Mouse (Mus musculus) heart, postnatal 4 days (tissue): Measurements from ENCODE around the gene Sphk2. TPM values are rescaled to one million over a fixed set of nuclear protein-coding genes. Genes with fewer than 3 reads are reported as not detected.
A peak's percentile ranks its signal among the peaks of the same experiment; 100 is the strongest.

Source experiments
- DNase-seq: peaks from one replicate; pipeline ENCODE4 v3.0.0; 2021
- total RNA-seq, 2 experiments: library from RNA; stranded (reverse); gene quantifications; 2 replicates each; pipeline ENCODE4 v1.2.3; 2021

Gene Sphk2
- total RNA-seq, 2 experiments from 2014 or later, result 14.2 to 16.7 TPM

DNA sequence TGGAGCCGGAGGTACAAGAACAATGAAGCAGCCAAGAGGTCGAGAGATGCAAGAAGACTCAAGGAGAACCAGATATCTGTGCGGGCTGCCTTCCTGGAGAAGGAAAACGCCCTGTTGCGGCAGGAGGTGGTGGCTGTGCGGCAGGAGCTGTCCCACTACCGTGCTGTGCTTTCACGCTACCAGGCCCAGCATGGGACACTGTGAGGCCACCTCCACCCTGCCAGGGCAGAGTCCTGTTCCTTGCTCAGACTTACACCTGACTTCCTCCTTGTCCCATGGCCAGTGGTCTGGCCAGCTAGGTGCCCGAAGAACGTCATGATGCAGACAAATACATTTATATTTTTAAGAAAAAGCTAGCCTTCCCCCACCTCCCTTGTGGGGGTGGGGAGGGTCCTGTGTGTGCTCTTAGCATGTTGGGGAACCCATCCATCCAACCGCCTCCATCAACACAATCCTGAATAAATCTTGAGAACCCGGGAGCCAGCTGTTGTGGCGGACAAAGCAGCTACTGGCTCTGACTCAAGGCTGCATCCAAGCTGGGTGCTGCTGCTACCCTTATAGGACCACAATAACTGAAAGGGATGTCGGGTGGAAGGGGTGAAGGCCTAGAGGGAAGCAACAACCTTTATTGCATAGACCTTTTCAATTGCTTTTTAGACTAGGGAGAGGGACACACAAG lies 8.0 kb downstream of the Sphk2 start:
- no peak for DNase-seq

DNA sequence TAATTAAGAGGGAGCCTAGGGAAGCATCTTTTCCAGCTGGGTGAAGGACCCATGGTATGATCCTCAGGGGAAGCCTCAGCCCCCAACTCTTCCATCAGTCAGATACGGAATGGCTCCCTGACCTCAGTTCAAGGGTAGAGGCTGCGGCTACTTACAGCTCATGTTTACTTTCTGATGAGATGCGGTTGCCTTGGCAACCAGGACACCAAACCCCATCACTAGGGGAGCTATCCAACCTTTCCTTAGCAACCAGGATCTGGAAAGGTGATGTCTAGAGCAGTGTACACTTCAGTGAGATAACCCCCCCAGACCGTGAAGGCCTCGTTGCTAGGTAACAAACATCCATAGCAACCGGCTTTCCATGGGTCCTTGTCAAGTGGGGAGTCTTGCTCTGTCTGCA lies 8.8 kb downstream of the Sphk2 start:
- peak; percentile 17 for DNase-seq

DNA sequence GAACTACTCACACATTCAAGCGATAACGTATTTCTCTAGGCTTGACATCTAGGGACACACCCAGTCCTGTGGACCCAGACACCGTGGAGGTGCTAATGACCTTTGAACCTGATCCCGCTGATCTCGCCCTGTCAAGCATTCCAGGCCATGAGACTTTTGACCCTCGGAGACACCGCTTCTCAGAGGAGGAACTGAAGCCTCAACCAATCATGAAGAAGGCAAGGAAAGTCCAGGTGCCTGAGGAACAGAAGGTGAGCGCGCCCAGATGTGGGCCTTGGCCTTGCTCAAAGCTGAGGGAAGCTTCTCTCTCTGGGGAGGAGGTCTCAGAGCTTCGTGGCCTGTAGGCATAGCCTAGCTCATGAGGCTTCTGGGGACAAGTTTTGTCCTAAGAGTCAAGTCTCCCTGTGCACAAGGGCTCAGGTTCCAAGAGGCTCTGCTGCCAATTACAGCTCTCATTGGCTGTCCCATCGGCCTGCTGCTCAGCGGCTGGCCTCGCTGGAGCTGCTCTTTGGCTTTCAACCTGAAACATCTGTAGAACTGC lies 9.5 kb downstream of the Sphk2 start:
- peak; percentile 40 for DNase-seq

DNA sequence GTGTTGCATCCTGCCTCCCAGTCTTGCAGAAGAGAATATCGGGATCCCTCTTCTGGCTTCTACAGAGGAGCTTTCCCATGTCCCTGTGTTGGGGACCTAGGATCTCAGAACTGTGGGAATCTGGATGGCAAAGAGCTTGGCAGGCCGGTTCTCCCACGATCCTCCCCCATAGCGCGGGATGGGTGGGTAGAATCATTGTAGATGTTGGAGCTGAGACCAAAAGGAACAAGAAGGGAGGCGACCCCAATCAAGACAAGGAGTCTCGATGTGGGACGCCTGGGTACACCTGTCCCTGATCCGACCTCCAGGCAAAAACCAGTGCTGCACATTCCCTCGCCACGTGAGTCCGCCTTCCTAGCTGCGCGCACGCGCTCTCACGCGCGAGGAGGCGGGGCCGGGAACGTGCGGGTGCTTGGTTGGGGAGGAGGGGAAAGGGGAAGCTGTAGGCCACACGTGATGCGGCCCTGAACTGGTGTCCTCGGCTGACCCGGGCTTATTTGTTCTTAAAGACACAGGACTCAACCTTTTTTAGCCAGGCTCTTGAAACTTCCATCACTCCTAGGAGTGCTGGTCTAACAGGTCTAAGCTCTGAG lies 10.3 kb downstream of the Sphk2 start:
- DNase-seq, result peak; percentile 97

DNA sequence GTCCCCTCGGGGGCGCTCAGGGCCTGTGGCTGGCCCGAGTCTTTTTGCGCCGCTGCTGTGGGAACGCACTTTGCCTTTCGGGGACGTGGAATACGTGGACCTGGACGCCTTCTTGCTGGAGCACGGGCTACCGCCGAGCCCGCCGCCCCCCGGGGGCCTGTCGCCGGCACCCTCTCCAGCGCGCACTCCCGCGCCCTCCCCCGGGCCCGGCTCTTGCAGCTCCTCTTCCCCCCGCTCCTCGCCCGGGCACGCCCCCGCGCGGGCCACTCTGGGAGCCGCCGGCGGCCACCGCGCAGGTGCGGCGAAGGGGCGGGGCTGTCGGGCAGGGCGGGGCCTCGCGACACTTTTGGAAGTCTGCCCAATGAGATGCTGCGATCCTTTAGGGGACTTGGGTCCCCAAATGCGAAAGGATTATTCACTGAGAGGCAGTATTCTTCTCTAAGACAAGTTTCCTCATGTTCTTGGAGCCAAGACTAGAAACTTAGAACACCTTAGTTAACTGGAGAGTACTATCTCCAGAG lies 11.0 kb downstream of the Sphk2 start:
- peak; percentile 93 for DNase-seq

DNA sequence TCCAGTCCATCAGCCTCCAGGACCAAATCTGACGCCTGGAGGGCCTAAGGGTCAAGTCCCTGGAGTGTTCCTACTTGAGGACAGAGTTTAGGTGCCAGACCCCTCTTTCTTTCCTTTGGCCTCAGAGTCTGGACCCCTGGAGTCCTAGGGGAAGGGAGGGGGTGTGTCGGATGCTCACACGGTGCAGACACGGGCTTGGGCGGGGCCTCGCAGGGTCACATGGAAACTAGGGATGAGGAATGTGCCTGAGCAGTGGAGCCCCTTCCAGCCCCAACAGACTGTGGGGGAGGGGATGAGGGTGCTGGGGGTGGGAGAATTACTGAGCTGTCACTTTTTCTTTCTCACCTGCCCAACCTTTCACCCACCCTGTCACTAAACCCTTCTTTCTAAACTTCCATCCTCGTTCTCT lies 11.9 kb downstream of the Sphk2 start:
- DNase-seq, result peak; percentile 84

DNA sequence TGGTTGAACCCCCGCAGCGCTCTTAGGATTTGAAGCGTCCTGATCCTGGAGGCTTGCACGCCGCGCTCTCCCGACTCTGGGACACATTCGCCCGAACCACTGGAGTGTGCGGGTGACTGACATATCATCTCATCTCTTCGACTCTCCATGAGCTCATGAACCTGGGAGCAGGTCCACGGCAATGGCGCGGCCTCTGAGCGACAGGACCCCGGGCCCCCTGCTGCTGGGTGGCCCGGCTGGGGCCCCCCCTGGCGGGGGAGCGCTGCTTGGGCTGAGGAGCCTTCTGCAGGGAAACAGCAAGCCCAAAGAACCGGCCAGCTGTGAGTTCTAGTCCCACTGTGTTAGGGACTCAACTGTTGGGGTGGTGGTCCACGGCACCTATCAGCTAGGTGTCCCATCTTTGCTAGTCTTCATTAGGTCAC lies 12.3 kb downstream of the Sphk2 start:
- DNase-seq, result peak; percentile 47

DNA sequence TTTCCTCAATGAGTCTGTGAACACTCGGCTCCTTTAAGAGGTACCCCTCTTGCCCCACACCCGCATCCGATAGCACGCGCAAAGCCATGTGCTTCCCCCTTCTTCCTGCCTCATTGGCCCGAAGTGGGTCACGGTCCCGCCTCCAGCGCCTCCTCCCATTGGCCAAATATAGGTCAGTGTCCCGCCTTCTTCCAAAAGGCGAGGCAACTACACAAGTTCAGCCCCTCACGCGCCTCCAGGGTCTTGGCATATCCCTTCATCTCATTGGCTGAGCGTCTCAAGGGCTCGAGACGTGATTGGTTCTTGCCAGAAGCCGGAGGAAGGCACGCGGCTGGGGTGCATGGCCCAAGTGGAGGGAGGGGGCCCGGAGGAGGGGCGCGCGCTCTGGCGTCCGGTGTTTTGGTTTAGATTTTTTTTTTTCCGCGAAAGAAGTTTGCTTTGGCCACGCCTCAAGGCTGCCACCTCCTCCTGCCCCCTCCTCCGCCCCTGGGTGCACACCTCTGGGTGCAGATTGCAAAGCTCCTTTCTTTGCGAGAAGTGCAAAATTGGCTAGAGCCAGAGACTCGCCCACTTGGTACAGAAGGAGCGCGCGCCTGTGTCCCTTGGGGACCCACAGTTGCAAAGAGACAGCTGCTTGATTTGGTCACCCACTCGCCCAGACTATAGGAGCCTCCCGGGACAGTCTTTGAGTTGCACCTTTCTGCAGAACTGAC lies 12.9 kb downstream of the Sphk2 start, which contains the start of gene Dbp:
Gene Dbp, plus strand, starts transcription at position 359 of the 713 bp plus-strand sequence.
- peak; percentile 99 for DNase-seq

DNA sequence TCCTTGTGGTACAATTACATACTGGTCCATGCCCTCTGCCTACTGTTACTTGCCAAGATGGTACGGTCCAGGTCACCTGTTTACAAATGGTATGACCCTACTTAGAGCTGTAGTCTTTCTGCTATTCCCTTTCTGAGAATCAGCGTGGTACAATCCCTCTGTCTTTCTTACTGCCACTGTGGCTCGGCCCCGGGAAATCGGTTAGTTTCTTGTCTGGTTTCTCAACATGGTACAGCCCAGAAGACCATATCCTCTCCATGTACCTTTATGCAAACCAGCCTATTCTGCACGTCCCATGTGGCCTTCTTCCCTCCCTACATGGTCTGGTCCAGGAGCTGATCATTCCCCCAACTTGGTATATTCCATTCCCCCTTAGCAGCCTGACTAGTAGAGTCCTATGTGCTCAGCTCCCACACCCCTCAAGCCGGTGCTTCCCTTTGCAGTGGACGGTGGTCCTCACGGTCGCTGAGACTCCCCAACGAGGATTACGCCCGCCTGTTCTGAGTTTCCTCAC lies 13.7 kb downstream of the Sphk2 start:
- DNase-seq, result peak; percentile 67

DNA sequence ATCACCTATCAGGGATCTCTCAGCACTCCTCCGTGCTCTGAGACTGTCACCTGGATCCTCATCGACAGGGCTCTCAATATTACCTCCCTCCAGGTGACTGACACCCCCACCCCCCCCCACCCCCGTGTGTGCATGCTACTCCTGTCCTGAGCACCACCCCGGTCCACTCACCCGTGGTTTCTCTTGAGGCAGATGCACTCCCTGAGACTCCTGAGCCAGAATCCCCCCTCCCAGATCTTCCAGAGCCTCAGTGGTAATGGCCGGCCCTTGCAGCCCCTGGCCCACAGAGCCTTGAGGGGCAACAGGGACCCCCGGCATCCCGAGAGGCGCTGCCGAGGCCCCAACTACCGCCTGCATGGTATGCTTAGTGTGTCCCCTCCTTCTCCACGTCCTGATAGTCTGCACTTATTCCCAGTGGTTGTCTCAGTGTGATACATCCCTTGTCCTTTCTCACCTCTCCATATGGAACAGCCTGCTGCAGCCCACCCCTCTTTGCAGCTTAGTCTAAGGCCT lies 14.2 kb downstream of the Sphk2 start:
- no peak for DNase-seq

DNA sequence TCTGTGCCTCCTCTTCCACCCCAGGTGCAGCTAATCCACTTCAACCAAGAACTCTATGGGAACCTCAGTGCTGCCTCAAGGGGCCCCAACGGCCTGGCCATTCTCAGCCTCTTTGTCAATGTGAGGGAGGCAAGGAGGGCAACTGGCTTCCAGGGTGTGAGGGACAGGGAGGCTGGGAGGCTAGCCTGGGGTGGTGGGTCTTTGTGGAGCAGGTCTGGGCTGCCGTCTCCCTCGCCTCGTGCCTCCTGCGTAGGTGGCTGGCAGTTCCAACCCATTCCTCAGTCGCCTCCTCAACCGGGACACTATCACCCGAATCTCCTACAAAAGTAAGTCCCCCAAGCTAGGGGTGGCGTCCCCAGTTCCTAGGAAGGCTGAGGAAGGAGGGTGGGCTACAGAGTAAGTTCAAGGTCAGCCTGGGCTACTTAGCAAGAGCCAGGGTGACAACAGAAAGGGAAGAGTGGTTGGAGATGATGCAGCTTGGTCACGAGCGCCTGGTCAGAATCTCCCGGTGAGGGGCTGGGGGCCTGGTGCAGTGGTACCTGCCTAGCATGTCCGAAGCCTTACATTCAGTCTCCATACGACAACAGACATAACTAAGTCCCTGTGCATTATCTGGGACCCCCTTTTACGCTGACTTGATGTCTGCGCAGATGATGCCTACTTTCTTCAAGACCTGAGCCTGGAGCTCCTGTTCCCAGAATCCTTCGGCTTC lies 14.8 kb downstream of the Sphk2 start:
- DNase-seq, result no peak

DNA sequence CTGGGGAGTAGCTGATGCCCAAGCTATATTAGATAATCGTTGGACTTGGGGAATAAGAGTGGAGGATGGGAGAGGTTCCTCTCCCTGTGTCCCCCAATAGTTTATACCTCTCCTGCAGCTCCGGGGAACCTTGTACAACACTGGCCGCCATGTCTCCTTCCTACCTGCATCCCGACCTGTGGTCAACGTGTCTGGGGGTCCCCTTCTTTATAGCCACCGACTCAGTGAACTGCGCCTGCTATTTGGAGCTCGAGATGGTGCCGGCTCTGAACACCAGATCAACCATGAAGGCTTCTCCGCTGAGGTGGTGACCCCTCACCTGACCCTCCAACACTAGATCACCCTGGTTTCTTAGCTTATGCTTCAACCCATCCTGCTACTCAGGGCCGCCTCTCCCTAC lies 15.5 kb downstream of the Sphk2 start:
- no peak for DNase-seq

DNA sequence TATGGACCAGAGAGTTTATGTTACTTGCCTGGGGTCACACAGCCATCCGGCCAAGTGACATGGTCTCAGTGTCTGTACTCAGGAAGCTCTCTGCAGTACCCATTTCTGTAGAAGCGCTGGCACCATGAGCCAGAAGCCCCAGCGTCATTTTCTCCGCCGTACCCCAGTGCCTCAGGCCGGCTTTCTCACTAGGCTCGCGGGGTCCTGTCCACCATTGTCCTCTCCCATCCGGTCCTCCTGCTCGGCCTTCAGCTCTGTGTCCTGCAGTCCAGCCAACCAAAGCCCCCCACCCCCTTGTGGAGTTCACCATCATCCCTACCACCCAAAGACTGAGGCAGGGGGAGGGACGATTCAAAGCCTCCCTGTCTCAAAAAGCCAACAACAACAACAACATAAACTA lies 16.2 kb downstream of the Sphk2 start:
- DNase-seq, result no peak

DNA sequence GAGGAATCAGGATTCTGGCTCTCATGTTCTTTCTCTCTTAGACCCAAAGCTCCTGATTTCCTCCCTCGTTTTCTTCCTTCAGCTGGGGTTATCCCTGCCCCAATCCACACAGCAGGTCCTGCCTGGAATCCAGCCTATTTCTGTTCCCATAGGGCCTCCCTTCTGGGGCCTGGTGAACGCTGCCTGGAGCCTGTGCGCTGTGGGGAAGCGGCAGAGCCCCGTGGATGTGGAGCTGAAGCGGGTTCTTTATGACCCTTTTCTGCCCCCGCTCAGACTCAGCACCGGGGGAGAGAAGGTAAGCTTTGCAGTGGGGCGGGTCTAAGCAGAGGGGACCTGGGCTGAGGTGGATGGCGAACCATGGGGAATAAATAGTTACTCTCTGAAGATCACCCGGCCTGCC lies 16.7 kb downstream of the Sphk2 start:
- peak; percentile 57 for DNase-seq

DNA sequence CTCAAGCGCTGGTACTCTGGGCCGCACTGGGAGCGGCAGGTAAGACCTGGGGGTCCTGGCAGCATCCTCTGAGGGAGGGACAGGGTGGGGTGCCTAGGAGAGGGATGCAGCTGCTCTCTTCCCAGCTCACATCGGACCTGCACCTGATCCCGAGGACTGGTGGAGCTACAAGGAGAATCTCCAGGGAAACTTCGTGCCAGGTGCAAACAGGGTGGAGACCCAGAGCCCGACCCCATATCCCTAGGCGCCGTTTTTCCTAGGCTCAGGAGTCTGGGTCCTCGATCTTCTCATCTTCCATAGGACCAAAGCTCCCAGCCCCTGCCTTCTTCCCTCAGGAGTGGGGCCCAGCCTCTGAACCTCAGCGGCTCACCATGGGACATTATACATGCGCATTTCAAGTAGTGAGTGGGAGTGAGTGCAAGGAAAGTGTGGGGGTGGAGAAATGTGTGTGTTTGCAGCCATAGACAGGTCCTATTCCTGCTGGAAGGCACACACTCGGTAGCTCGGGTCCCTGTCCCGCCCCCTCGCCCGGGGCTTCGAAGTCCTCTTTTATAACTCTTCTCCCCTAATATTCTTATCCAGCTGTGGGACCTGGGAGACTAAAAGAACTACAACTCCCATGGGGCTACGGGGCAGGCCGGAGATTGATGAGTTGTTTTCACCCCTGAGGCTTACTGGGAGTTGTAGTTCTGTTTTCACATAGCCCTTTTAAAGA lies 17.3 kb downstream of the Sphk2 start:
- DNase-seq, result peak; percentile 79

DNA sequence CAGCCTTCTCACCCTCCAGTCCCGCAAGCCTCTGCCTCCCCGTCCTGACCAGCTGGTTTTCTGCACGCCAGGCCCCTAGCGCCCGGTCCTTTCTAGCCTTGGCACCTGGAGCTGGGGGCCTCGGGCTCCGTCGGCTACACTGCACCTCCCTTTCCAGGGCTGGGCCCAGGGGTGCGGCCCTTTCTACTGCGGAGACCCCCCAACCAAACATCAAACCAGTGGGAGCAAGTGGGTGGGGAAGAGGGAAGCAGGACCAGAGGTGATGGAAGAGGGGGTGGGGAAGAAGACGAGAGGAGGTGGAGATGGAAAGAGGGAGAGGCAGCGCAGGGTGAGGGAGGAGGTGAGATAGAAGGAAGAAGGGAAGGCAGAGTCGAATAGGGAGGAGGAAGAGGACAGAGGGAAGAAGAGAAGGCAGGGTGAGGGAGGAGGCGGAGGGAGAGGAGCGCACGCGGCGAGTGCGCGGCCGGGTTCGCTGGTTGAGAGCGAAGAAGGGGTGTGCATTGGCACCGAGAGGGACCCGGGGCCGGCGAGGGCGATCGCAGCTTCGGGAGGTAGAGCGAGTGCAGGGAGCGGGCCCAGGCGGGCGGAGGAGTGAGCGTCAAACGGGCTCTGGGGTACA lies 18.2 kb downstream of the Sphk2 start, which contains the start of gene Car11:
Gene Car11, plus strand, starts transcription at position 321 of the 619 bp plus-strand sequence.
- peak; percentile 33 for DNase-seq

DNA sequence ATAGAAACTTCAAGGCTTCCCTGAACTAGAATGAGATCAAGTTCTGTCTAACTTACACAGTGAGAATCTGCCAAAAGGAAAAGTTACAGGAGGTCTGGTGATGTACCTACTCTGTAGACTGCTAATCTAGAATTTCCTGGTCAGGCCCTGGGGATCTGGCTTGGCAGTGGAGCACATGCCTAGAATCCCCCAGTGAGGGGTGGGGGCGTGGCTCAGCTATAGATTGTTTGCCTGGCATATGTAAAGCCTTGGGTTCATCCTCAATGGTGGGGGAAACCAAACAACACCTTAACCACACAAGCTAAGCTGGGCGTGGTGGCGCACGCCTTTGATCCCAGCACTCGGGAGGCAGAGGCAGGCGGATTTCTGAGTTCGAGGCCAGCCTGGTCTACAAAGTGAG lies 19.9 kb downstream of the Sphk2 start:
- no peak for DNase-seq

DNA sequence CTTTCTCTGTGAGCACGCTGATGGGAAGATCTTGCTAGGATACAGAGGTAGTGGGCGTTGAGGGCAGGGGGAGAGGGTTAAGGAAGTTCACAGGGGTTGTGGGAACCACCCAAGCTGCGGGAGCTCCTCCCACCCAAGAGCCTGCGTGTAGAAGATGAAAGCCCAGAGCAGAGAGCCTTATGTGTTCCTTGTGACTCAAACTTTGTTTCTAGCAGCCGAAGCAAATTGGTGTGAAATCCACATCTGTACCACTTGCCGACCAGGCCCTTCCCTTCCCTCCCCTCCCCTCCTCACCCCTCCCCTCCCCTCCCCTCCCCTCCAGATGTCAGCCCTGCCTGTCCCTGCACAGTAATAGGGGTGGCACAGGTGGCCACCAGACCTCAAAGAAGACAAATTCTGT lies 22.7 kb downstream of the Sphk2 start:
- DNase-seq, result no peak

DNA sequence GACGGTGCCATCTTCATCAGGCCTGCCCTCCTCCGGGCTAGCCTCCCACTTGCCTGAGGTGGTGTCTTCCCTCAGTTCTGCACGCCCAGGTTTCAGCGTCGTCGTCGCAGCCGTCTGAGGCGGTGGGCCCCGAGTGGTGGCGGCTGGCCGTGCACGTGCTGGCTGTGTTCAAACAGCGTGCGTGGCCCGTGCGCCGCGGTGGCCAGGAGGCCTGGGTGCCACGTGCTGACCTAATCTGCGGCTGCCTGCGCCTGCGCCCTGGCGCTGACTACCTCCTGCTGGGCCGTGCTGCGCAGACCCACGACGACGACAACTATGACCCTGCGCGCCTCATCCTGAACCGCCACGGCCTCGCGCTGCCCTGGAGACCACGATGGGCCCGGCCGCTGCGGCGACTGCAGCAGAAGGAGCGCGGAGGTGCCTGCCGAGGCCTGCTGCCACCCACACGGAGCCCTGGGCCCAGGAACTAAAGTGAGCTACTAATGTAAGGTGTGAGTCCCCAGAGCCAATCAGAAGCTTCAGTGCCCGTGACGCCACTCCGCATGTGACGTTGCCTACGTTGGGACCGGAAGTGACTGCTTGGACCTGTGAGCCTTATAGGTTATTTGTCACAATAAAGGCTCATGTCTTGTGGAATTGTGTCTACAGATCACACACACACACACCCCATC lies 23.7 kb downstream of the Sphk2 start, which contains the start of gene Sec1:
Gene Sec1, minus strand, starts transcription at position 482 of the 671 bp plus-strand sequence.
- peak; percentile 4 for DNase-seq

DNA sequence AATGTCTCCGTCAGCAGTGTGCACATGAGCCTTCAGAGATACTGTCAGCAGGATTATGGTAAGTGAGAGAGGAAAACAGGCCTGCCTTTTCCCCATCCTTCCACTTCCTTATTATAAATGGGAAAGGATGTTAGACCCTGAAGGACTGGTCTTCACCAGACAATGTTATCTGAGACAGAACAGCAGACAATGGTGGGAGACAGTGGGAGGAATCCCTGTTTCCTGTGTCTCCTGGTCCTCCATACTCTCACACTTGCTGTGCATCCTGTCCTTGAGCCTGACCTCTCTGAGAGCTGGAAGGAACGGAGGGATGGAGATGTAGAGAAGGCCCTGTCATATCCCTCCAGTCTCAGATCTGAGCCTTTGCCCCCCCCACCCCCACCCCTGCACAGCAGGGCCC lies 25.4 kb downstream of the Sphk2 start:
- no peak for DNase-seq
